Mouse (Mus musculus) hematopoietic stem cell, adult 5-6 weeks (primary cell): ENCODE measurements around the gene Emc8. TPM values are rescaled to one million over a fixed set of nuclear protein-coding genes. Genes with fewer than 3 reads are reported as not detected.

Experiments used
- ATAC-seq, 2 experiments: fragments of 125-278 bp in 1 of 2; replicated peaks in 1 of 2; 2 replicates each; pipeline ENCODE4 v1.8.0; 2016 to 2017; ENCODE audit warnings: inconsistent platforms in 2 of 2, mild to moderate bottlenecking in 2 of 2, moderate number of reproducible peaks in 2 of 2, low read depth in 1 of 2, moderate TSS enrichment in 1 of 2; ENCODE audit not compliant: low FRiP score in 2 of 2, poor library complexity in 2 of 2, severe bottlenecking in 2 of 2, insufficient read depth in 1 of 2, low TSS enrichment in 1 of 2
- total RNA-seq: library from RNA; stranded (forward); fragments of 172-1452, 232-1000 nt; gene quantifications from 2 replicates; pipeline ENCODE4 v1.2.3, GENCODE M21; 2017

The Emc8 gene
- total RNA-seq, 1 experiment from 2014 or later, result 34.8 TPM

GRCm38 (mm10) chr8:120623608-120624007 is 44.8 kb downstream of the Emc8 start:
- ATAC-seq, result no peak

- ATAC-seq, result no peak
These were observed 46.2 kb downstream of the Emc8 start for GRCm38 (mm10) chr8:120622161-120622560.

GRCm38 (mm10) chr8:120620441-120620840 is 47.9 kb downstream of the Emc8 start:
- no peak for ATAC-seq

- no peak for ATAC-seq
These were observed 48.9 kb downstream of the Emc8 start for GRCm38 (mm10) chr8:120619235-120620180.

GRCm38 (mm10) chr8:120618110-120618509 is 50.3 kb downstream of the Emc8 start:
- ATAC-seq, result peak; percentile 74 to 75

GRCm38 (mm10) chr8:120616663-120617626 is 51.4 kb downstream of the Emc8 start:
- no peak for ATAC-seq

GRCm38 (mm10) chr8:120614491-120614890 is 53.9 kb downstream of the Emc8 start:
- ATAC-seq, result no peak

GRCm38 (mm10) chr8:120610824-120611223 is 57.5 kb downstream of the Emc8 start:
- ATAC-seq, result no peak

GRCm38 (mm10) chr8:120607885-120608284 is 60.5 kb downstream of the Emc8 start:
- ATAC-seq, result peak; percentile 75 to 77; a peak in 3 of 4 replicates

- ATAC-seq, result peak in 1 of 2 experiments; percentile 25; a peak in 2 of 4 replicates
These were observed 60.9 kb downstream of the Emc8 start for GRCm38 (mm10) chr8:120607460-120607859.

Other genes starting within 250 kb of the Emc8 start
- gene Gins2, start 79.3 kb downstream of the Emc8 start, total RNA-seq, result 24.0 and 46.7 TPM in 2 replicates
- gene 1190005I06Rik, start 20.9 kb downstream of the Emc8 start, total RNA-seq, result 1.6 TPM in 1 of 2 replicates, not detected in the other
- not detected in 2 replicates for gene Gm27021, start 494 bp downstream of the Emc8 start, total RNA-seq
- gene Cox4i1, start 351 bp downstream of the Emc8 start, total RNA-seq, result 291 and 395 TPM in 2 replicates
- gene Irf8, start 67.8 kb upstream of the Emc8 start, total RNA-seq, result 18.7 and 31.0 TPM in 2 replicates